Mouse (Mus musculus) intestine, embryonic 14.5 days (tissue): ENCODE measurements around the gene Fhit. TPM values are rescaled to one million over a fixed set of nuclear protein-coding genes. Genes with fewer than 3 reads are reported as not detected.
"Not testable (repeated sequence)": the region's sequence is repeated elsewhere in the genome, so short reads cannot be mapped to it uniquely, and the experiment has no call there.

Experiments
- ATAC-seq: fragments of 200-750 bp; cut with Nextera tagmentation; replicated peaks from 2 replicates; pipeline ENCODE4 v1.8.0; 2017; ENCODE audit warnings: low read depth, moderate number of reproducible peaks, moderate TSS enrichment, moderate library complexity; ENCODE audit not compliant: low FRiP score, low TSS enrichment
- DNase-seq: peaks from one replicate; pipeline ENCODE4 v3.0.0-alpha.2; 2018; ENCODE audit warnings: low spot score
- H3K27ac ChIP-seq: fragments of 300-500 bp; sonication (generic); 2 replicates; pipeline ENCODE4 v1.5.1; 2014; ENCODE audit warnings: low read depth, mild to moderate bottlenecking, control low read depth
- H3K27me3 ChIP-seq: fragments of 300-500 bp; sonication (generic); replicated peaks from 2 replicates; pipeline ENCODE4 v1.6.1; 2014; ENCODE audit warnings: low read length, control low read depth; ENCODE audit not compliant: control insufficient read depth, insufficient read depth
- H3K36me3 ChIP-seq: fragments of 300-500 bp; sonication (generic); 2 replicates; pipeline ENCODE4 v1.6.1; 2014; ENCODE audit warnings: low read length, control low read depth; ENCODE audit not compliant: control insufficient read depth, insufficient read depth
- H3K4me1 ChIP-seq: fragments of 300-500 bp; sonication (generic); replicated peaks from 2 replicates; pipeline ENCODE4 v1.6.1; 2014; ENCODE audit warnings: low read length, control low read depth, mixed read lengths; ENCODE audit not compliant: control insufficient read depth, insufficient read depth
- H3K4me2 ChIP-seq: fragments of 300-500 bp; sonication (generic); 2 replicates; pipeline ENCODE4 v1.6.1; 2014; ENCODE audit warnings: low read length
- H3K4me3 ChIP-seq: fragments of 300-500 bp; sonication (generic); 2 replicates; pipeline ENCODE4 v1.5.1; 2014; ENCODE audit warnings: low read depth, low read length, control low read depth, mixed read lengths
- H3K9ac ChIP-seq: fragments of 300-500 bp; sonication (generic); 2 replicates; pipeline ENCODE4 v1.6.1; 2014; ENCODE audit warnings: mild to moderate bottlenecking, low read length
- H3K9me3 ChIP-seq: fragments of 300-500 bp; sonication (generic); 2 replicates; pipeline ENCODE4 v1.6.1; 2016; ENCODE audit warnings: low read length, control low read depth; ENCODE audit not compliant: control insufficient read depth
- WGBS: fragments of 180-500 bp; shearing (Covaris S2); extraction: QIAGEN DNeasy Blood & Tissue Kit; methylation state at CpG from one replicate; pipeline ENCODE4 v1.1.7; 2014; 5-methylcytosine and 5-hydroxymethylcytosine counted together
- polyA plus RNA-seq: library from polyadenylated mRNA; unstranded; fragments of >200 nt; fragmentation: Nextera tagmentation; extraction: Ambion mirVana; gene quantifications from 2 replicates; pipeline ENCODE4 v1.2.1, GENCODE M21; 2014

Fhit gene
- polyA plus RNA-seq, 1 experiment from 2014 or later = 15.6 TPM

- no peaks in the 10 kb centered on the region for H3K36me3 ChIP-seq
- DNase-seq = no peak
- 82% methylated on average over 2 of the region's 2 CpGs for WGBS
Observed at GRCm38 (mm10) chr14:10795498-10796075, 366.2 kb downstream of the Fhit start.

GRCm38 (mm10) chr14:10783929-10784328 is 377.9 kb downstream of the Fhit start:
- ATAC-seq = no peak
- H3K27me3 ChIP-seq = no peaks in the 10 kb centered on the region
- 84% methylated on average over 3 of the region's 3 CpGs for WGBS

More at GRCm38 (mm10) chr14:10795498-10796075, 366.2 kb downstream of the Fhit start:
- H3K4me3 ChIP-seq = no peak overlapping the region
- no peaks in the 10 kb centered on the region for H3K4me1 ChIP-seq
- no peak for ATAC-seq
- H3K27ac ChIP-seq = no peak overlapping the region
- H3K9ac ChIP-seq = no peak overlapping the region
- H3K4me2 ChIP-seq = no peak overlapping the region
- H3K9me3 ChIP-seq = no peaks in the 10 kb centered on the region
- no peaks in the 10 kb centered on the region for H3K27me3 ChIP-seq

GRCm38 (mm10) chr14:10778721-10779120 is 383.1 kb downstream of the Fhit start:
- no peaks in the 10 kb centered on the region for H3K36me3 ChIP-seq
- no peak overlapping the region for H3K4me2 ChIP-seq
- H3K9me3 ChIP-seq = no peaks in the 10 kb centered on the region
- no peak overlapping the region for H3K4me3 ChIP-seq
- no peaks in the 10 kb centered on the region for H3K27me3 ChIP-seq
- no peaks in the 10 kb centered on the region for H3K4me1 ChIP-seq
- H3K9ac ChIP-seq = no peak overlapping the region
- ATAC-seq (no peak), DNase-seq (no peak)
- no peak overlapping the region for H3K27ac ChIP-seq
- WGBS = 89% methylated on average over 2 of the region's 2 CpGs

More at GRCm38 (mm10) chr14:10783929-10784328, 377.9 kb downstream of the Fhit start:
- no peak for DNase-seq
- Histone ChIP-seq H3K36me3 (no peaks in the 10 kb centered on the region), H3K27ac (no peak overlapping the region), H3K4me3 (no peak overlapping the region), H3K4me2 (no peak overlapping the region), H3K9ac (no peak overlapping the region), H3K9me3 (no peaks in the 10 kb centered on the region), H3K4me1 (no peaks in the 10 kb centered on the region)

DNA sequence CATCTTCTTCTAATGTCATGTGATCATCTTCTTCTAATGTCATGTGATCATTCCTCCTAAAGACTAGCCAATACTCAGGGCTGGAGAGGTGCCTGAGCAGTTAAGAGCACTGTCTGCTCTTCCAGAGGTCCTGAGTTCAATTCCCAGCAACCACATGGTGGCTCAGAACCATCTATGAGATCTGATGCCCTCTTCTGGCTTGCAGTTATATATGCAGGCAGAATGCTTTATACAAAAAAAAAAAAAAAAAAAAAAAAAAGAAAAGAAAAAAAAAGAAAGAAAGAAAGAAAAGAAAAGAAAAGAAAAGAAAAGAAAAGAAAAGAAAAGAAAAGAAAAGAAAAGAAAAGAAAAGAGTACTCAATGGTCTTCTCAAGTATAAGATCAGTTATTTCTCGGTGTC is 407.0 kb downstream of the Fhit start:
- not testable (repeated sequence) for H3K4me1 ChIP-seq, H3K27me3 ChIP-seq, H3K9ac ChIP-seq, H3K4me3 ChIP-seq, H3K4me2 ChIP-seq, ATAC-seq, H3K36me3 ChIP-seq, H3K27ac ChIP-seq, DNase-seq, H3K9me3 ChIP-seq
- 97% methylated on average over 1 of the region's 1 CpGs for WGBS

GRCm38 (mm10) chr14:10738076-10738475 is 423.8 kb downstream of the Fhit start:
- Histone ChIP-seq H3K4me3 (no peak overlapping the region), H3K36me3 (no peaks in the 10 kb centered on the region), H3K4me2 (no peak overlapping the region), H3K27me3 (no peaks in the 10 kb centered on the region), H3K9ac (no peak overlapping the region), H3K9me3 (no peaks in the 10 kb centered on the region), H3K4me1 (no peaks in the 10 kb centered on the region), H3K27ac (no peak overlapping the region)
- no peak for DNase-seq
- WGBS = 78% methylated on average over 2 of the region's 2 CpGs
- no peak for ATAC-seq

DNA sequence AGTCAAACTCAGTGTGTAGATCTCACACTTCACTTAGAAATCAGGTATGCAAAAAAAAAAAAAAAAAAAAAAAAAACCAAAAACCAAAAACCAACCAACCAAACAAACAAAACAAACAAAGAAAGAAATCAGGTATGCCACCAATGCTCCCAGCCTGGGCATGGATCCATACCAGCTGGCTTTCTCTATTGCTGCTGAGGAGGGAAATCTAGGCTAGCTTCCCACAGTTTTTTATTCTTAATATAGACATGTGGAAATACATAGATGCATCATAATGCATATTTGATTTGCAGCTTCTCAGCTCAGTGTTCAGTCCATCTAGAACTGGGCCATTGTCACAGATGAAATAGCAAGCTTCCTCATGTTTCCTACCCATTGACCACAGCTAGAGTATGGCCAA is 439.3 kb downstream of the Fhit start:
- H3K9ac ChIP-seq = no peak overlapping the region
- no peaks in the 10 kb centered on the region for H3K36me3 ChIP-seq
- no peak for ATAC-seq
- H3K4me2 ChIP-seq = no peak overlapping the region
- H3K9me3 ChIP-seq = no peaks in the 10 kb centered on the region
- H3K4me1 ChIP-seq = no peaks in the 10 kb centered on the region
- no peak overlapping the region for H3K4me3 ChIP-seq
- no peaks in the 10 kb centered on the region for H3K27me3 ChIP-seq
- no peak overlapping the region for H3K27ac ChIP-seq
- DNase-seq = no peak

DNA sequence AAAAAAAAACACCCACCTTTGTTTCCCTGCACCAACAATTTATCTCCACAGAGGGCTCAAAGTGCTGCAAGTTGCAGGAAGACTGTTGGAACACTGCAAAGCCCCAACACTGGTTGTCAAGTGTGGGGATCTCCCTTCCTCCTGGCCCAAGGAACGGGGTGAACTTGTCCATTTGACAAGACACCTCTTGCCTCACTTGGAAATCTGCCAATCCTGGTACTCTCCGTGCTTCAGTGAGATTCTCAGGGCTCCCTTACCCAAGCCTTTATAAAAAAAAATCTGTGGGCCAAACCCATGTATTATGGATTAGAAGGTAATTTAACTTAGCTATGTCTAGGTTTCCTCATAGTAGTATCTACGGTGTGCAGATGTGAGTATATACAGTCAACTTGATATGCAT is 448.9 kb downstream of the Fhit start:
- no peaks in the 10 kb centered on the region for H3K4me1 ChIP-seq
- H3K9me3 ChIP-seq = no peaks in the 10 kb centered on the region
- H3K9ac ChIP-seq = no peak overlapping the region
- 70% methylated on average over 3 of the region's 3 CpGs for WGBS
- no peaks in the 10 kb centered on the region for H3K27me3 ChIP-seq
- ATAC-seq (no peak), DNase-seq (no peak)
- H3K4me2 ChIP-seq = no peak overlapping the region
- no peak overlapping the region for H3K4me3 ChIP-seq
- no peak overlapping the region for H3K27ac ChIP-seq
- no peaks in the 10 kb centered on the region for H3K36me3 ChIP-seq

GRCm38 (mm10) chr14:10712522-10712881 is 449.3 kb downstream of the Fhit start:
- ATAC-seq (no peak), DNase-seq (no peak)
- H3K9me3 ChIP-seq = no peaks in the 10 kb centered on the region
- H3K36me3 ChIP-seq = no peaks in the 10 kb centered on the region
- no peaks in the 10 kb centered on the region for H3K27me3 ChIP-seq
- WGBS = 96% methylated on average over 7 of the region's 7 CpGs
- H3K4me1 ChIP-seq = no peaks in the 10 kb centered on the region
- H3K4me2 ChIP-seq = no peak overlapping the region
- no peak overlapping the region for H3K4me3 ChIP-seq
- no peak overlapping the region for H3K9ac ChIP-seq
- H3K27ac ChIP-seq = no peak overlapping the region

DNA sequence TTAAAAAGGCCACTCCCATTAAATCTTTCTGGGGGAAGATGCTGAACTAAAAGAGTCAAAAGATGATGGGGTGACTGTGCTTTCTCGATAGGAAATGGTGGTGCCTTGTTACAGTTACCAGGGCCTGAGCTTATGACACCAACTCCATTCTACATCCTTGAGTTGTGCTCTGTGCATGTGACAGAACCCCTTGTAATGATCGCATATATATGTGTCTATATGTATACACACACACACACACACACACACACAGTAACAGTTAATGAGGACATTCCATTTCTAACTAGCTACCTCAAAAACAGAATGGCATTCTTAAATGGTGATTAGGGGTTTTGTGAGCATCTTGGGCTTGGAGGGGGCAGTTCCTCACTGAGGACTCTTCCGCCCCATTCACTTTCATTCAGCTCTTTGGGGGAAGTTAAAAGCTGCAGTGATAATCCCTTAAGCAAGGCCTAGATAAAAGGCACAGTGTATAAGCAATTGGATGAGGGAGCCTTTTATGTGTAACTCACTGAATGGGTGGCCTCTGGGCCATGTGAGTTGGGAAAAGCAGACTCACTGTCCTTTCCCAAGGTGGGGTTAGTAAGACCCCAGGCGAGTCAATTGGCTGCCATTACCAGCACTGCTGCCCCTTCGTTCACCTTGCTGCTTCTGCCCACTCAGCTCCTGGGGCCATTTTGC is 449.9 kb downstream of the Fhit start:
- no peak for DNase-seq
- 89% methylated on average over 5 of the region's 5 CpGs for WGBS
- Histone ChIP-seq H3K27me3 (no peaks in the 10 kb centered on the region), H3K36me3 (no peaks in the 10 kb centered on the region), H3K9ac (no peak overlapping the region), H3K4me2 (no peak overlapping the region), H3K9me3 (no peaks in the 10 kb centered on the region), H3K27ac (no peak overlapping the region), H3K4me3 (no peak overlapping the region), H3K4me1 (no peaks in the 10 kb centered on the region)
- no peak for ATAC-seq
